In genomic region chr10:62316467-62316866, GRCm38 (mm10) we compare ENCODE assay signal across 17 mouse cellular contexts.
"Had no signal": no experiment of that assay in that cellular context is flagged by ENCODE, and none has a peak within 500 bp of the region (broad histone marks: within the 10 kb centered on the region; RNA-seq: fewer than 3 reads in every experiment).

No protein-coding gene starts in this region.

- ATAC-seq: lung, postnatal 0 days; midbrain, embryonic 13.5 days; midbrain, embryonic 15.5 days had no signal

- H3K36me3 ChIP-seq: lung, embryonic 15.5 days; midbrain, embryonic 13.5 days; midbrain, embryonic 15.5 days; neural tube, embryonic 12.5 days; stomach, embryonic 15.5 days had no signal

- H3K27me3 ChIP-seq: lung, embryonic 15.5 days; megakaryocyte, embryonic 14.5 days; midbrain, embryonic 13.5 days; midbrain, embryonic 15.5 days; neural tube, embryonic 12.5 days; stomach, embryonic 15.5 days had no signal

- DNase-seq: lung, adult 2 months; lung, postnatal 14 days; lung, postnatal 36 days; right cerebral cortex, postnatal 14 days; thymus, adult 2 months; thymus, postnatal 25 days; thymus, postnatal 4 days had no signal

- H3K4me2 ChIP-seq: lung, embryonic 15.5 days; midbrain, embryonic 11.5 days; midbrain, embryonic 13.5 days; midbrain, embryonic 15.5 days; neural tube, embryonic 12.5 days; stomach, embryonic 15.5 days had no signal

- H3K27ac ChIP-seq: lung, embryonic 15.5 days; macrophage; midbrain, embryonic 13.5 days; midbrain, embryonic 15.5 days; neural tube, embryonic 12.5 days; stomach, embryonic 15.5 days; stomach, postnatal 0 days had no signal

- H3K4me3 ChIP-seq: lung, embryonic 15.5 days; megakaryocyte, embryonic 14.5 days; midbrain, embryonic 13.5 days; midbrain, embryonic 15.5 days; neural tube, embryonic 12.5 days; stomach, embryonic 15.5 days had no signal

- H3K9me3 ChIP-seq: lung, embryonic 15.5 days; megakaryocyte, embryonic 14.5 days; midbrain, embryonic 13.5 days; midbrain, embryonic 15.5 days; neural tube, embryonic 12.5 days; stomach, embryonic 15.5 days had no signal

- H3K9ac ChIP-seq: lung, embryonic 15.5 days; midbrain, embryonic 13.5 days; midbrain, embryonic 15.5 days; neural tube, embryonic 12.5 days; stomach, embryonic 15.5 days had no signal
